Mouse (Mus musculus) liver, adult 2 months (tissue): ENCODE measurements around the gene Ldlrad3.

ENCODE experiments used
- CTCF ChIP-seq: fragments of 200-500 bp; IDR thresholded peaks from 2 replicates; pipeline ENCODE4 v1.5.1; 2011; ENCODE audit warnings: low read depth, low read length, control low read depth
- POLR2A ChIP-seq: fragments of 200-500 bp; IDR thresholded peaks from 2 replicates; pipeline ENCODE4 v1.6.1; 2011; ENCODE audit warnings: low read length, control low read depth; ENCODE audit not compliant: insufficient read depth; ENCODE audit errors: extremely low read depth

GRCm38 (mm10) chr2:102040011-102040410 lies 146.2 kb downstream of the Ldlrad3 start:
- TF ChIP-seq CTCF (no peak), POLR2A (no peak)
